Mouse (Mus musculus) liver, embryonic 14.5 days (tissue): Measurements from ENCODE around the gene Il34.

Experiments used
- CTCF ChIP-seq: IDR thresholded peaks from 2 replicates; pipeline ENCODE4 v1.5.1; 2016; ENCODE audit warnings: antibody characterized with exemption, low read depth, control low read depth
- EP300 ChIP-seq: IDR thresholded peaks from 2 replicates; pipeline ENCODE4 v1.6.1; 2016; ENCODE audit warnings: antibody characterized with exemption, low read depth

DNA sequence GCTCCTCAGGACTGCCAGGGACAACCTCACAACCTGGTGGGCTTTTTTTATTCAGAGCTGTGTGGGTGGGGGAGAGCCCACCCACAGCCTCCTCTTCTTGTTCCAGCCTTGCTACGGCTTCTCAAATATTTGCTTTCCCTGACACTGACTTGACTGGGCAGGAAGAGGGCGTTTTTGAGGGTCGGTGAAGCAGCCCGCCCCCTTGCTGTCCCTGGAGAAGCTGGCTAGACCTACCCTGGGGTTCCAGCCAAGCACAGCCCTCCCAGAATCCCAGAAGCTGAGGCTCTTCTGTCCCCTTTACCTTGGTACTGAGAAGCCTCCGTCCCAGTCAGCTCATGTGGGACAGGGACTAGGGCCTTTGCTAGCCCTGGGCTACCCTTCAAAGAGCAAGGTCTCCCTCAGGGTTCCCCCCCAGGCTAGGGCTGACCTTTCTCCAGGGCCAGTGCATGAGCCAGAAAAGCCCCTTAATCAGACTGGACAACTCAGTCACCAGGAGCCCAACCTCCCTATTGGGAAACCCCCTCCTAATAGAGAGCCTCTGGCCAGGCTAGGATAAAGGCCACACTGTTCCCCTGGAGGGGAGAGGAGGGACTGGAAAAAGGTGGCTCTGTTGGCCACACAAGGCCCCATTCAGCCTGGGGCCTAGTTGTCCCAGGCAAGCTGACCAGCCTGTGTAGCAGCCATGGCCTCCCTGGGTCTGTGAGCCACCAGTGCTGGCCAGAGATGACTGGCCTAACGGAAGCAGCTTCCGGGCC lies 80.5 kb downstream of the Il34 start:
- TF ChIP-seq CTCF, result no peak
- TF ChIP-seq EP300, result no peak
